Mouse (Mus musculus) heart, postnatal 0 days (tissue): ENCODE measurements around the gene Cfap126.

Experiments
- CTCF ChIP-seq: IDR thresholded peaks from 2 replicates; pipeline ENCODE4 v1.5.1; 2016; ENCODE audit warnings: antibody characterized with exemption, control low read depth, low read depth
- EP300 ChIP-seq: IDR thresholded peaks from 2 replicates; pipeline ENCODE4 v1.6.1; 2016; ENCODE audit warnings: antibody characterized with exemption, low read depth

GRCm38 (mm10) chr1:171102547-171103177 lies 11.1 kb upstream of the Cfap126 start:
- TF ChIP-seq EP300 (0 out of 2 replicates have a peak, but pooled peaks have one; percentile 15), CTCF (no peak)
